Mouse (Mus musculus) embryonic fibroblast, embryonic 13.5 days (primary cell): ENCODE data around the gene Usp48. TPM values are rescaled to one million over a fixed set of nuclear protein-coding genes. Genes with fewer than 3 reads are reported as not detected.

Source experiments
- H3K27ac ChIP-seq: 2 replicates; pipeline ENCODE4 v1.5.1; 2012; ENCODE audit warnings: low read length, control low read depth, inconsistent platforms; ENCODE audit not compliant: insufficient read depth
- H3K4me1 ChIP-seq: 2 replicates; pipeline ENCODE4 v1.6.1; 2011; ENCODE audit warnings: low read length; ENCODE audit not compliant: control insufficient read depth, insufficient read depth
- H3K4me3 ChIP-seq: 2 replicates; pipeline ENCODE4 v1.5.1; 2011; ENCODE audit warnings: mild to moderate bottlenecking, control low read depth, low read length; ENCODE audit not compliant: insufficient read depth
- CTCF ChIP-seq: IDR thresholded peaks from 2 replicates; pipeline ENCODE4 v1.5.1; 2011; ENCODE audit warnings: mild to moderate bottlenecking, control low read depth, low read length, moderate library complexity, borderline replicate concordance; ENCODE audit not compliant: insufficient read depth
- POLR2A ChIP-seq: IDR thresholded peaks from 2 replicates; pipeline ENCODE4 v1.6.1; 2011; ENCODE audit warnings: low read depth, mild to moderate bottlenecking, control low read depth, low read length, moderate library complexity
- polyA plus RNA-seq: library from polyadenylated mRNA; stranded (reverse); fragments of >200 nt; gene quantifications from 2 replicates; pipeline ENCODE4 v1.2.4, GENCODE M21; 2011; ENCODE audit warnings: low read depth; ENCODE audit not compliant: missing spikeins, insufficient read length

The Usp48 gene
- polyA plus RNA-seq, 1 experiment = 109 TPM

- TF ChIP-seq POLR2A (no peak), CTCF (no peak)
- Histone ChIP-seq H3K4me1 (no peaks in the 10 kb centered on the region), H3K27ac (no peak overlapping the region), H3K4me3 (no peak overlapping the region)
Observed at GRCm38 (mm10) chr4:137657674-137658073, 64.1 kb downstream of the Usp48 start.

DNA sequence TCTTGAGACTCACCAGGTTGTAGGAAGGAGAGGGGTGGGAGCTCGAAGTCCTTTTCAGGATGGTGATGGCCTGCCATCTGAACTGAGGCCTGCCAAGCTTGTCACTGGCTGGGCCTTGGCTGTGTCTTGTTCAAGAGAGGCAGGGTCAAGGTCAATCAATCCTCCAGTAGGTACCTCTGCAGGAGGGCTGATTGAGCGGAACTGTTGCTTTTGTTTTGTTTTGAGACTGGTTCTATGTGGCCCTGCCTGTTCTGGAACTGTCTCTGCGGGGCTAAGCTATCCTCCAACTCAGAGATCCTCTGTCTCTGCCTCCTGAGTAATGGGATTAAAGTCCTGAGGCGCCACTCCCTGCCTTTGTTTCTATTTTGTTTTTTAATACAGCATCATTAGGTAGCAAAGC, 66.0 kb downstream of the Usp48 start:
- TF ChIP-seq CTCF = no peak
- TF ChIP-seq POLR2A = no peak
- Histone ChIP-seq H3K4me3 (no peak overlapping the region), H3K4me1 (no peaks in the 10 kb centered on the region), H3K27ac (no peak overlapping the region)

GRCm38 (mm10) chr4:137660364-137661077, 67.0 kb downstream of the Usp48 start:
- TF ChIP-seq POLR2A (no peak), CTCF (no peak)
- no peak overlapping the region for H3K27ac ChIP-seq
- no peaks in the 10 kb centered on the region for H3K4me1 ChIP-seq
- no peak overlapping the region for H3K4me3 ChIP-seq

GRCm38 (mm10) chr4:137661078-137661450, 67.5 kb downstream of the Usp48 start:
- Histone ChIP-seq H3K4me3 (no peak overlapping the region), H3K27ac (no peak overlapping the region), H3K4me1 (no peaks in the 10 kb centered on the region)
- no peak for TF ChIP-seq POLR2A
- TF ChIP-seq CTCF = no peak

DNA sequence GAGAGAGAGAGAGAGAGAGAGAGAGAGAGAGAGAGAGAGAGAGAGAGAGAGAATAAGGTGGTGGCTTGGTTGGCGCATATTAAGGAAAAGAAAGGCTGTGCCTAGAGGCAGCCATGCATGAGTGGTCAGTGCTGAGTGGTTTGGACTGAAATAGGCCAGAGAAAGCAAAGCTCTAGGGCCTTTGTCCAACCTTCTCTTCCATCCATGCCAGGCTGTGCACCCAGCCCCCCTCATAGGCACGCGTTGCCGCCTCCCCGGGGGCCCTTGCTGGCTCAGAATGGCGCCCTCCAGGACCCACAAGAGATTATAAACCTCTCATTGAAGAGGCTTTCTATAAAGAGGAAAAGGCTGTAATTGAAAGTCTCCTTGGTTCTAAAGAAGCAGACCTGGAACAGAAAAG, 68.0 kb downstream of the Usp48 start:
- Histone ChIP-seq H3K4me3 (no peak overlapping the region), H3K27ac (no peak overlapping the region), H3K4me1 (no peaks in the 10 kb centered on the region)
- no peak for TF ChIP-seq CTCF
- no peak for TF ChIP-seq POLR2A

- no peak overlapping the region for H3K4me3 ChIP-seq
- TF ChIP-seq POLR2A (no peak), CTCF (no peak)
- no peak overlapping the region for H3K27ac ChIP-seq
- H3K4me1 ChIP-seq = no peaks in the 10 kb centered on the region
Observed at GRCm38 (mm10) chr4:137663491-137663890, 69.9 kb downstream of the Usp48 start.

GRCm38 (mm10) chr4:137664433-137664979, 71.0 kb downstream of the Usp48 start, which contains the start of gene Rap1gap:
TSS of gene Rap1gap (plus strand) at chr4:137664726.
- Histone ChIP-seq H3K27ac (no peak within 1 kb of the TSS), H3K4me3 (peak within 1 kb of the TSS; percentile 27), H3K4me1 (no peaks in the 10 kb centered on the region)
- TF ChIP-seq CTCF = no peak
- no peak for TF ChIP-seq POLR2A

DNA sequence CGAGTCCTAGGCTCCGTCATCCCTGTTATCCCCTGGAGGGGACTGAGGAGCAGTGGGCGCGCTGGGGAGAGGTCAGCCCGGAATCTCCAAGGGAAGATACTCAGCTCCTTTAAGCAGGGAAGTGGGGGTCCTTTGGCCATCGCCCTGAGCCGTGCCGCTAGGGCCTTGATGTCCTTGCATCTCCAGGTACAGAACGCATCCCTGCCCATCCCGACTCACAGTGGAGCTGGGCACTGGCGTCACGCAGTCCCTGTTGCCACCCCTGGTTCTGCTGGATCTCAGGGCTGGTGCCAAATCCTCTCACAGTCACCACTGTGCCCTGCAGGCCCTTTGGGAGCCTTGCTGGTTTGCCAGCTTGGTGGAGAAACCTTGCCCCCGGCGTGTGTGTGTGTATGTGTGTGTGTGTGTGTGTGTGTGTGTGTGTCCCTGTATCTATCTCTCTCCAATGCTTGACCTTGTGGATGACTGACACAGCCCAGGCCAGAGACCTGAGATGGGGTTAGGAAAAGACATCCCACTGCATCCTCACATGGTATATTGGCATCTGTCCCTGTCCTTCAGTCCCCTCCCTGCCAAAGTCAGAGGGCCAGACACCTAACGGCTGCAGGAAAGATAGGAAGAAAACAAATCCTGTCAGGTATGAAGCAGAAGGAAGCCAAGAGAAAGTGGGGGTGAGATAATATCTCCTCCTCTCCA, 71.6 kb downstream of the Usp48 start:
- H3K4me1 ChIP-seq = no peaks in the 10 kb centered on the region
- peak overlapping the region; percentile 27 for H3K4me3 ChIP-seq
- no peak overlapping the region for H3K27ac ChIP-seq
- TF ChIP-seq POLR2A = no peak
- TF ChIP-seq CTCF = no peak

DNA sequence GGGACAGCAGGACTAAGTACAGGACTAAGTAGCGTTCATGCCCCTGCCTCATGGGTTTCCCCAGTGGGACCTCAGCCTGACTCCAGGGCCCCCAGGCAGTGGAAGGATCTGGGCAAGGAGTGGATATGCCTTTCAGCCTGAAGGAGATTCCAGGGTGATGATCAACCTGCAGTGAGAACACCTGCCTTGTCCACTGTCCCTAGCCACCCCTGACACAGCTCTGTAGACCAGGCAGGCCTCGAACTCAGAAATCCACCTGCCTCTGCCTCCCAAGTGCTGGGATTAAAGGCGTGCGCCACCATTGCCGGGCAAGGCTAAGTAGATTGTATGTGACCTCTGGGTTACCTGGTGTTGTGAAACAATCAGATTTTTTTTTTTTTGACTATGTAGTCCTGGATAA, 72.2 kb downstream of the Usp48 start:
- Histone ChIP-seq H3K27ac (no peak overlapping the region), H3K4me1 (no peaks in the 10 kb centered on the region), H3K4me3 (no peak overlapping the region)
- TF ChIP-seq POLR2A (no peak), CTCF (no peak)
